Mouse (Mus musculus) liver, embryonic 16.5 days (tissue): Measurements from ENCODE around the gene Slc6a5. TPM values are rescaled to one million over a fixed set of nuclear protein-coding genes. Genes with fewer than 3 reads are reported as not detected.

ENCODE experiments used
- ATAC-seq: fragments of 200-750 bp; cut with Nextera tagmentation; 2 replicates; pipeline ENCODE4 v1.8.0; 2017; ENCODE audit warnings: low read depth, mild to moderate bottlenecking, moderate number of reproducible peaks, moderate library complexity
- H3K27ac ChIP-seq: fragments of 300-500 bp; sonication (generic); 2 replicates; pipeline ENCODE4 v1.5.1; 2014; ENCODE audit warnings: mild to moderate bottlenecking, low read length
- H3K27me3 ChIP-seq: fragments of 300-500 bp; sonication (generic); 2 replicates; pipeline ENCODE4 v1.6.1; 2014; ENCODE audit warnings: low read depth, low read length, mixed read lengths; ENCODE audit not compliant: control insufficient read depth, insufficient read depth
- H3K36me3 ChIP-seq: fragments of 300-500 bp; sonication (generic); 2 replicates; pipeline ENCODE4 v1.6.1; 2014; ENCODE audit warnings: mild to moderate bottlenecking; ENCODE audit not compliant: control insufficient read depth, insufficient read depth
- H3K4me1 ChIP-seq: fragments of 300-500 bp; sonication (generic); 2 replicates; pipeline ENCODE4 v1.6.1; 2014; ENCODE audit warnings: low read depth, low read length, mixed read lengths; ENCODE audit not compliant: control insufficient read depth
- H3K4me2 ChIP-seq: fragments of 300-500 bp; sonication (generic); 2 replicates; pipeline ENCODE4 v1.6.1; 2014; ENCODE audit warnings: low read depth, low read length, mixed read lengths
- H3K4me3 ChIP-seq: fragments of 300-500 bp; sonication (generic); 2 replicates; pipeline ENCODE4 v1.5.1; 2014; ENCODE audit warnings: low read depth, mild to moderate bottlenecking, low read length
- H3K9ac ChIP-seq: fragments of 300-500 bp; sonication (generic); 2 replicates; pipeline ENCODE4 v1.6.1; 2014; ENCODE audit warnings: low read depth, low read length
- H3K9me3 ChIP-seq: fragments of 300-500 bp; sonication (generic); replicated peaks from 2 replicates; pipeline ENCODE4 v1.6.1; 2016; ENCODE audit warnings: low read length; ENCODE audit not compliant: control insufficient read depth
- whole genome bisulfite sequencing: fragments of 180-500 bp; shearing (Covaris S2); extraction: QIAGEN DNeasy Blood & Tissue Kit; methylation state at CpG from one replicate; pipeline ENCODE4 v1.1.7; 2014; ENCODE audit not compliant: insufficient replicate concordance; 5-methylcytosine and 5-hydroxymethylcytosine counted together
- polyA plus RNA-seq: library from polyadenylated mRNA; unstranded; fragments of >200 nt; fragmentation: Nextera tagmentation; extraction: Ambion mirVana; gene quantifications from 2 replicates; pipeline ENCODE4 v1.2.1, GENCODE M21; 2015

Slc6a5 gene
- polyA plus RNA-seq, 1 experiment from 2014 or later = not detected

DNA sequence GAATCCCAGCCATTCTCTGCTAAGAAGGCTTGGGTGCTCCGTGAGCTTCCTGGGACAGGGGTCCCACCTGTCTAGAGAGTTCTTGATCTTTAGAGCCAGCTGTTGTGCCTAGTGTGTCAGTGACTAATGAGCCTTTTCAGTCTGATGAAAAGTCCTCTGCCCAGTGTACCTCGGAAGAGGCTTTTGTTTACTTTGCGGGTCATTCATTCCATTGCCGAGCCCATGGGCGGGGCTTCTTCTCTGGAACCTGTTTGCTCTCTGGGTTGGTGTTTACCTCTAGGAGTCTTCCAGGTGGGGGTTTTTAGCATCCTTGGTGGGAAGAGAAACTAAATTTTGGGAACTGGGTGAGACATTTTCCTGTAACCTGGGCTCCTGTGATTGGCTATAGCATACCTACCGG lies 74.8 kb downstream of the Slc6a5 start:
- Histone ChIP-seq H3K4me3 (no peak overlapping the region), H3K9me3 (no peaks in the 10 kb centered on the region), H3K4me2 (no peak overlapping the region), H3K36me3 (no peaks in the 10 kb centered on the region), H3K27me3 (no peaks in the 10 kb centered on the region), H3K27ac (no peak overlapping the region), H3K4me1 (no peaks in the 10 kb centered on the region), H3K9ac (no peak overlapping the region)
- no peak for ATAC-seq
- WGBS = 35% methylated on average over 6 of the region's 6 CpGs

DNA sequence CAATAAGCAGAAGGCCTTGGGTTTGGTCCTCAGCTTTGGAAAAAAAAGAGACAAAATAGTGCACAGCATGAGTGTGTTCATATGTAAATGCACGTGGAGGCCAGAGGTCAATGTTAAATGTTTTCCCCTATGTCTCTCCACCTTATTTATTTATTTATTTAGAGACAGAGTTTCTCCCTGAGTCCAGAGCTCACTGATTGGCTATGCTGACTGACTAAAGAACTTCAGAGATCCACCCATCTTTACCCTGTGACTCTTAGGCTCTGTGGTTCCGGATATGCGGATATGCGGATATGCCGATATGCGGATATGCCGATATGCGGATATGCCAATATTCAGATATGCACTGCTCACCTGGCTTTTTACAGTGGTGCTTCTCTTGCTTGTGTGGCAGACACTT lies 76.0 kb downstream of the Slc6a5 start:
- Histone ChIP-seq H3K27me3 (no peaks in the 10 kb centered on the region), H3K4me2 (no peak overlapping the region), H3K9me3 (no peaks in the 10 kb centered on the region), H3K9ac (no peak overlapping the region), H3K27ac (no peak overlapping the region), H3K4me1 (no peaks in the 10 kb centered on the region), H3K4me3 (no peak overlapping the region), H3K36me3 (no peaks in the 10 kb centered on the region)
- ATAC-seq = no peak
- WGBS = 79% methylated on average over 8 of the region's 8 CpGs

DNA sequence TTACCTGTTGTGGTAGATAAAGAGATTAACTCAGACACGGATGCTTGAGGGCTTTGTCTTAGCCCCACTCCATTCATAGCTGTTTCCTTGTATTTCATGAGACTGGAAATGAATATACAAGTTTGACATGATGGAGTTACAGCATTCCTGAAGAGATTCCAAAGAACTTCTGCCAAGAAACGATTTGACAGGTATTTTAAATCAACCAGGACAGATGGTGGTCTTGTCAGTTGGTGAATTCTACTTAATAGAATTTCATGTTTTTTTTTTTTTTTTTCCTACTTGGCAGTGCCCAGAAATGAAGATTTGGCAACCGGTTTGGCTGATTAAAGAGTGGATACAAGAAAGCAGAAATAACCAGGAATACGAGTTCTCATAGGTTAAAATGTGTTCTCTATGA lies 89.4 kb downstream of the Slc6a5 start:
- Histone ChIP-seq H3K9me3 (no peaks in the 10 kb centered on the region), H3K4me1 (no peaks in the 10 kb centered on the region), H3K27ac (no peak overlapping the region), H3K9ac (no peak overlapping the region), H3K4me2 (no peak overlapping the region), H3K27me3 (no peaks in the 10 kb centered on the region), H3K36me3 (no peaks in the 10 kb centered on the region), H3K4me3 (no peak overlapping the region)
- no peak for ATAC-seq
- 38% methylated on average over 4 of the region's 4 CpGs for WGBS

DNA sequence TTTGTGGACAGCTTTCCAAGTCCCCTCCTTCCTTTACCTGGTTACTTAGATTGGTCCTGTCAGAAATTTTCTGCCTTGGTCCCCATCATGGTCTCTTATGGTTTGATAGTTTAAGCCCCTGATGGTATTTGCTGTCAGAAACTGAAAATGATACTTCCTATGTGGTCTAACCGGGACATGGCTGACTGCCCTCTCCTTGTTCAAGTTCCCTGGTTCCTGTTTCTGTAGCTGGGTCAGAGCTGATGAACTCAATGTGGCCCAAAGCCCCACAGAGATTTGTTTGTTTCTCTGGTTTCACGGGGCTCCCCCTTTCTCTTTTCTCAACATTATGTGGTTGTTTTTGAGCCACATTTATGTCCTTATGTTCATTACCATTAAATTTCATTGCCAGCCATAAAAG lies 95.3 kb downstream of the Slc6a5 start:
- Histone ChIP-seq H3K9me3 (no peaks in the 10 kb centered on the region), H3K9ac (no peak overlapping the region), H3K36me3 (no peaks in the 10 kb centered on the region), H3K4me2 (no peak overlapping the region), H3K27me3 (no peaks in the 10 kb centered on the region), H3K4me3 (no peak overlapping the region), H3K4me1 (no peaks in the 10 kb centered on the region), H3K27ac (no peak overlapping the region)
- no peak for ATAC-seq
- WGBS = 19% methylated on average over 2 of the region's 2 CpGs

Other genes with a start within 250 kb of the Slc6a5 start
- 31.9 and 32.0 TPM in 2 replicates for gene Htatip2, start 151.0 kb upstream of the Slc6a5 start, polyA plus RNA-seq
- gene Prmt3, start 131.8 kb upstream of the Slc6a5 start, polyA plus RNA-seq = 15.6 and 18.2 TPM in 2 replicates
- gene Nell1, start 64.7 kb downstream of the Slc6a5 start, polyA plus RNA-seq = 0.07 and 0.08 TPM in 2 replicates